Mouse (Mus musculus) E14TG2a.4 (cell line): ENCODE results near the gene Abtb2.

Experiments
- CTCF ChIP-seq: conservative IDR thresholded peaks from 2 replicates; pipeline ENCODE4 v1.5.1; 2014; ENCODE audit warnings: low read length
- POU5F1 ChIP-seq: IDR thresholded peaks from 2 replicates; pipeline ENCODE4 v1.6.1; 2014; ENCODE audit warnings: low read length, borderline replicate concordance

DNA sequence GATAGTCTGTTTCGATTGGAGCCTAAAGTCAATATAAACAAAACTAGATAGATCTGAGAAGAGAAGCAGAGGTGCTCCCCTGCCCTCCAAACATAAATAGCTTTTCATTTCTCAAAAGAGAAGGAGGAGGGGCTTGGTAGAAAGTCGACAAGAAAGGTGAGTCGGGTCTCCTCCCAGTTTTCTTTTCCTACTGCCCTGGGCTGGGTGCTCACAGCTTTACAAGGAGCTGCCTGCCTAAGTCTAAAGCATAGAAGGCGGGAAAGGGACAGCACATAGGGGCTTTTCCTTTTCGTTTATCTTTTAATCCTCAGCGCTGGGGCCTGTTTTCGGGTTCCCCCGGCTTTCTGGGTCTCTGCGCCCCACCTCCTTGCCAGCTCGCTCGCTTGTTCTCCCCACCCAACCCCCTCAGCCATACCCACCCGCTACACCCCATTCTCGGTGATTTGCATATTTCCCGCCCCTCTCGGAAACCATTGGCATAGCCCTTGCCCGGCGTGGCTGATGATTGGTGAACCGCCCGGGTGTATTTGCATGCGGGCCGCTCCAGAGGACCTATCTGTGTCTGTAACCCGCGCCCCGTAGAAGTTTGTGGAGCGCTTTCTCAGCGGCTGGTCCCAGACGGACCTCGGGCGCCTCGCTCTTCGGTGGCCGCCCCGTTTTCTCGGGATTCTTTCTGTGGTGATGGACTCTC lies at the start of gene Abtb2:
- no peak for TF ChIP-seq CTCF
- no peak for TF ChIP-seq POU5F1
